Mouse (Mus musculus) cerebellum, adult 9-10 months (tissue): ENCODE results near the gene Apbb1.

ENCODE experiments used
- DNase-seq: peaks from one replicate; pipeline ENCODE4 v3.0.0; 2022

The Apbb1 gene

DNA sequence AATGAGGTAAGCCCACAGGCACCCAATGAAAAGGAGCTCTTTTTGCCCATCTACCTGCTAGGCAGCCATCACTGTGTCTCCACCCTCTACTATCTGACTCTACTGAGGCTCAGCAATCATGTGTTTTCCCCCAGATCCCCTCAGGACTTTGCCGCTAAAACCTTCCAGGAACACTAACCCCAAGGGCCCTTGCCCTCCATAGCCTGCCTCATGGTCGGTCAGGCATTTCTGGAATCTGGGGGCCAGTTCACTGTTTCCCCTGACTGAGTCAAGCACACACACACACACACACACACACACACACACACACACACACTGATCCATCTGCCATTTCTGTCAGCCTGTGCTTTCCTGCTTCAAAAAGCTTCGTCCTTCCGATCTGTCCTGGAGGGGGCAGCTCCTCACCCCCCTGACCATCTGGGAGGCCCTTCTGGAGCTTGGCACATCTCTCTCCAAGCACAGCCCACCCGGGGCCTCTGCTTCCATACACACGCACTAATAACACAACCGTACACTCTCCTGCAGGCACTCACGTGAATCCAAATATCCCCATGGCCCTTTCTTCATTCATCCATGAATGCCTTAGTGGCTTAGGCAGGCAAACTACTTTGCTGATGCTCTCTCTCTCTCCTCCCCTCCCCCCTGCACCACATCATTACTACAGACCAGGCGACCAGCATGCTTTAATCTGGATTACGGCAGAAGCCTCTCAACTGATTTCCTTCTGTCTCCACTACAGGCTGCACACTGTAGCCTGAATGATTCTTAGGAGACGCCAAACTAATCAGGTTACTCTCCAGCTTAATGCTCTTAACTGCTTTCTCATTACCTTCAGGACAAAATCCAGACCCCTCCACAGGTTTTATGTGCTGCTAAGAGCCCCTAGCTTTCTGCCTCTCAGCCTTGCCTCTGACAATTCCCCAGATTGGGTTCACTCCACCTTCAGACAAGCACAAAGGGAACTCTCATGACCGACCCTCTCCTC, 11.6 kb downstream of the Apbb1 start:
- peak; percentile 96 for DNase-seq

DNA sequence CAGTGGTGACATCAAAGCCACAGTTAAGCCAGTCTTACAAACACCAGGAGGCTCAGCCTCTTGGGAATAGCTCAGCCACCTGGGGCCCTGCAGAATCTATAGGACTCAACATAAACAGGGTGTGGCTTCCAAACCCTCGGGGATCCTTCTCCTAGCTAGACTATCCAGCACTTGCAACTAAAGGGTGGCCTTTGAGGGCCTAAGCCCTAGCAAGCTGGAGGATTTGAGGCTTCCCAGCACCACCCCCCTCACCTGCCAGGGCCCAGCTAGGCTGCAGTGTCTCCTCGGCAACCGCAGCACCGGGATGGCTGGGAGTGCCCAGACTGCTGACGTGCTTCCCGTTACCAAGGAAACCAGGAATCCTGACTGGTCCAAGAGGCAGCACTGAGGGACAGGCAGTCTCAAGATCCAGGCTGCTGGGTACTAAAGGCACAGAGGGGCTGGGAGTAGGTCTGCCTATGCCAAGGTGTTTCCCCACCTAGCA, 12.4 kb downstream of the Apbb1 start:
- peak; percentile 93 for DNase-seq

DNA sequence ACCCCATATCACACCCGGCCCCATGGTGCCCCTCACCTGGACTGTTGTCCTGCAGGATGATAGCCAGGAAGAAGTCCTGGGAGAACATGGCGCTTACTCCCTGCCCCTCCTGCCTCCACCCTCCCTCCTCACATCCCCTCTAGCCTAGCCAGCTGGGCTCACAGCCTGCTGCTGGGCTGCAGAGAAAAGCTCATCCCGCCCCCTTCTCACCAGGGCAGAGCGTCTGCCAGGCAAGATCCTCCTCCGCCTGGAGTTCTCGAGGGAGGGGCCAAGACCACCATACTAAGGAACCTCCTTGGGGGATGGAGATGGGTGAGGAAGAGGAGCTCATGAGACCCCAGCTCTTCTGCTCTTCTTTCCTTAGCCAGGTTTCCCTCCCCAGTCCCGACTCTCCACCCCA, 12.9 kb downstream of the Apbb1 start:
- DNase-seq: peak; percentile 78

DNA sequence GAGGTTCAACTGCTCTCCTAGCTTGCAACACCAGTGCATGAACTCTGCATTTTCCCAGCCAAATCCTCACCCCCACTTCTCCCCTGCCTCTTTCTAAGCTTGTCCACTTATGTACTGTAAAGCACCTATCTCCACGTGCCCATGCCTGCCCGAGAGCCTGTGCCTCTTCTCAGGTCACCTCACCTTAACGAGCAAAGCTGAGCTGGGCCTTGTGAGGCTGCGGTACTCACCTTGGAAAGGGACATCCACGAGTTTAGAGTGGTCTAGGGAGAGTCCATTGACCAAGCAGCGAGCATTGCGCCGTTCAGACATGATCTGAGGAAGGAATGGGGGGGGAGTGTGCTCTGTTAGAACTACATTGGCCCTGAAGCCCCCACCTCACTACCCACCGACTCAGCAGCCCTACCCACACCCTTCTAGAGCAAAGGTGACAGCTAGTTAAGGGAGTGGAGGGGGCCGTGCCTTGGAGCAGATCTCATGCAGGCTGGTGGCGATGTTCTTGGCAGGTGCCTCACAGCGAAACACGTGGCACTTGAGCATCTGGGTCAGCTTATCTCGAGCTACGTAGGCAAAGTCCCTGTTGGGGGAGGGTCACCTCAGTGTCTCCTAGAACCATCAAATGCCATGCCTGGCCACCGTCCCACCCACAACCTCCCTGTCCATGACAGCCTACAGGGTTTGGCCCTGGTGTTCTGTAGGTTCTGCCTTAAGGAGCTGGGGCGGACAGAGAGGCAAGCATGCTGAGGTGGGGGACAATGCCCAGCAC, 16.2 kb downstream of the Apbb1 start:
- DNase-seq: peak; percentile 62

DNA sequence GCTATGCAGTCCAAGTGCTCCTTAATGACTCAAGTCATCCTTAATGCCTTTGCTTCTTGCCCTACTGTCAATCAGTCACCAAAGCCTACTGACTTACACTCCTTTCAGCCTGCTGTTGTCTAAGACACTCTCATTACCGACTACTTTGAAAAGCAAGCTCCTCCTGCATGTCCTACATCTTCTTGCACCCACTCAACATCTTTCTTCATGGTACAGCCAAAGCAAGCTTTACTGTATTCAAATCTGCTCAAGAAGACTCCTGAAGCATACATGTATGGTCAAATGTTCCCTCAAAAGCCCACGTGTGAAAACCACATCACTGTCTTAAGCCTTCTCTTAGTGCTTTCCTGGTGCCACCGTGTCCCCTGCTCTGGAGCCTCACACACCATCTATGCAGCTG, 18.1 kb downstream of the Apbb1 start:
- DNase-seq: peak; percentile 19

DNA sequence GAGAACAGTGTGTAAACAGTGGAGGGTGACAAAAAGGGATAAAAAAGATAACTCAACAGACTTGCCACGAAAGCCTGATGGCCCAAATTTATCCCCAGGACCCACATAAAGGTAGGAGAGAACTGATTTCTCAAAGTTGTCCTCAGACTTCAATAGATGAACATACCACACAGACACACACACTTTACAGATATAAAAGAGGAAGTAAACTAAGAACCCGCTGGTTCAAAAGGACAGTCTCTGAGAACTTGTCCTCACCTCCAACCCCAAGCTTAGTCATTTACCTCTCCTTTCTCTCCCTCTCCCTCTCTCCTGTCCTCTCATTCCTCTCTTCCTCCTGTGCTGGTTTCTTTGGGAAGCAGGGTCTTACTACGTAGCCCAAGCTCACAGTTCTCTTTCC, 19.1 kb downstream of the Apbb1 start:
- DNase-seq: no peak

DNA sequence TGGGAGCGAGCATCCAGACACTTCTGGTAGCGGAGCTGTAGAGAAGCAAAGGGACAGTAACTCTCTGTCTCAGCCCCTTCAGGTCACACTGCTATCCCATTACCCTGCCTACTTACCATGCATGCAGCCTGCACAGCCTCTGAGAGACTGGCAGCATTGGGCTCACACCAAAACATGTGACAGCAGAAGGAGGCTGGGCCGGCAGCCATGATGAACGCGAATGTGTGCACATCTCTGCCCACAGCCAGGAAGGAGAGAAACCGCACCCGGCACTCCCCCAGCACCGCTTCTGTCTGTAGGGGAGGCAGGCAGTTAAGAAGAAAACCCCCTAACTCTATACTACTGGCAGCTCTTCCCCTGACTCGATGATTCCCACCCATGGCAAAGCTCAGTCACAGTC, 22.4 kb downstream of the Apbb1 start:
- DNase-seq: peak; percentile 44

DNA sequence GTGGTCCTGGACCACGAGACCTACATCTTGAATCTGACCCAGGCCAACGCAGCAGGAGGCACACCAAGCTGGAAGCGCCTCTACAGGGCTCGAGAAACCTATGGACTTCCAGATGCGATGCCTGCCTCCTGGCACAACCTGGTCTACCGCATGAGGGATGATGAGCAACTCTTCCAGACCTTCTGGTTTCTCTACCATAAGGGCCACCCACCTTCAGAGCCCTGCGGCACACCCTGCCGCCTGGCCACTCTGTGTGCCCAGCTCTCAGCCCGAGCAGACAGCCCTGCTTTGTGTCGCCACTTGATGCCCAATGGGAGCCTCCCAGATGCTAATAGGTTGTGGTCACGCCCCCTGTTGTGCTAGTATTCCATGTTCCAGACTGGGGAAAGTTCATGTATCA, 23.8 kb downstream of the Apbb1 start:
- DNase-seq: peak; percentile 61

DNA sequence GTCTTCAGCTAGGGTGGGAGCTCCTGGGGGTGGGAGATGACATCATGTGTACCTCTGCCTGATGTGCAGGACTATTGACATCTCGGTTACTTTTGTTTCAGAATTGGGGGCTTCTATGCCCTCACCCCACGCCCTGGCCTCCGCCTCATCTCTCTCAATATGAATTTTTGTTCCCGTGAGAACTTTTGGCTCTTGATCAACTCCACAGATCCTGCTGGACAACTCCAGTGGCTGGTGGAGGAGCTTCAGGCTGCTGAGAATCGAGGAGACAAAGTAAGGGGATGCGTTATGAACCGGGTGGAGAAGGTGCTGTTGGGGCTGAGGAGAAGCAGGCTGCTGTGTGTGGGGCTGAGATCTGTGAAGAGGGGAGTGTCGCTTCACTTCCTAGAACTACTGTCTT, 25.0 kb downstream of the Apbb1 start:
- DNase-seq: peak; percentile 65

DNA sequence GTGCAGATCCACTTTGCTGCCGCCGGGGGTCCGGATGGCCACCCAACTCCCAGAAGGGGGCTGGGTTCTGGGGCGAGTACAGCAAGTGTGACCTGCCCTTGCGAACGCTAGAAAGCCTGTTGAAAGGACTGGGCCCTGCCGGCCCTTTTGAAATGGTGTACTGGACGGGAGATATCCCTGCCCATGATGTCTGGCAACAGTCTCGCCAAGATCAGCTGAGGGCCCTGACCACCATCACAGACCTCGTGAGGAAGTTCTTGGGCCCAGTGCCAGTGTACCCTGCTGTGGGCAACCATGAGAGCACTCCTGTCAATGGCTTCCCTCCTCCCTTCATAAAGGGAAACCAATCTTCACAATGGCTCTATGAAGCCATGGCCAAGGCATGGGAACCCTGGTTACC, 25.9 kb downstream of the Apbb1 start:
- peak; percentile 76 for DNase-seq

DNA sequence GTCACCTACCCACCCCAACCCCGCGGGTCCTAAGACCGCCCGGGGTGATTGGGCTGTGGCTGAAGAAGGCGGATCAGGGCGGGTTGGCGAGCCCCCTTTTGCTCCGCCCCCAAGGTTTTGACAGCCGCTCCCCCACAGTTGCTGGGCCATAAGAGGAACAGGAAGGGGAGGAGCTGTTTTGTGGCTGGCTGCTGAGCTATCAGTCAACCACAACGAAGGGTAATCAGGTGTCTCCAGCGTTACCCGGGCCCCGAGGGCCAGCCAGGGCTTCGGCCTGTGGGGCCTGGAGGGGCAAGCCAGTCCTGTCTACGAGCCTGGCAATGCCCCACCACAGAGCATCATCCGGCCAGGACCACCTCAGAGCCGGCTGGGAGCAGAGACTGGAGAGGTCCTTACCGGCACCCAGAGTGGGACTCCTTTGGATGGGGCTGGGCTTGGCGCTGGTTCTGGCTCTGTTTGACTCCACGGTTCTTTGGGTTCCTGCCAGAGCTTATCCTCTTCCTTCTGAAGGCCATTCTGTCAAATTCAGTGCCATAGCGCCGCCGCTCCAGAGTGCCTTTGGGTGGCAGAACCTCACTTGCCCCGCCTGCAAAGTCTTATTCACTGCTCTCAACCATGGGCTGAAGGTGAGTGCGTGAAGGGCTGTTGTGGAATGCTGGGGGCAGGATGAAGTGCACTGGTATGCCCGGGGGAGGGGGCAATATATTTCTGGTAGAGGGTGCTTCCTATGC, 27.1 kb downstream of the Apbb1 start, which contains the start of gene Smpd1:
Gene Smpd1, plus strand, starts transcription at position 149 of the 731 bp plus-strand sequence.
- peak; percentile 96 for DNase-seq

DNA sequence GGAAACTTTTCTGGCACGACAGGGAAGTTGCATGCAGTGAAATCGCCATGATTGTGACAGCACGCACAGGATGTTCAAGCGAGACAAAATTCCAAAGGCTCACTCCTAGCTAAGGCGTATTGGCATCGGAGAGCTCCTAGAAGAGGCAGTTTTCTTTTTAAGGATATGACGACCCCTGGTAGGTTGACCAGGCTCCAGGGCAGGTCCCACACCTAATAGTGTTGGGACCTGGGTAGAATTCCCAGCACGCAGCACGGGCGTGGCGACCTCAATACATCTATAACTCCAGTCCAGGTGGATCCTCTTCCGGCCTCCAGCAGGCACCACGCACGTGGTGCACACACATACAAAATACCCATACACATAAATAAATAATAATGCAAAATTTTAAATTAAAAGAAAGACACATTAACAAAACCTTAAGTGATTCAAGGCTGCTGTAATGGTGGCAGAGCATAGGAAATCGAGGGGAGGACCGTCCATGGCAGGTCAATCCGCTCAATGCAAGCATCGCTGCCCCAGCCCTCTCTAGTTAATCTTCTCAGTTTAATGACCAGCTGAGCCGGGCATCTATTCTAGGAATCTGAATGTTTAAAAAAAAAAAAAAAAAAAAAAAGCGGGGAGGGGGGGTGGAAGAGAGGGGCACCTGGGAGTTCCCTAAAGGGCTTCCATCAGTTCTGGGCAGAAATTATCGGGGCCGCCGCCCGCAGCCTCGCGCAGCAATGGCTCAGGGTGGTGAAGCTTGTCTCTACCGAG, 27.8 kb downstream of the Apbb1 start:
- DNase-seq: no peak

DNA sequence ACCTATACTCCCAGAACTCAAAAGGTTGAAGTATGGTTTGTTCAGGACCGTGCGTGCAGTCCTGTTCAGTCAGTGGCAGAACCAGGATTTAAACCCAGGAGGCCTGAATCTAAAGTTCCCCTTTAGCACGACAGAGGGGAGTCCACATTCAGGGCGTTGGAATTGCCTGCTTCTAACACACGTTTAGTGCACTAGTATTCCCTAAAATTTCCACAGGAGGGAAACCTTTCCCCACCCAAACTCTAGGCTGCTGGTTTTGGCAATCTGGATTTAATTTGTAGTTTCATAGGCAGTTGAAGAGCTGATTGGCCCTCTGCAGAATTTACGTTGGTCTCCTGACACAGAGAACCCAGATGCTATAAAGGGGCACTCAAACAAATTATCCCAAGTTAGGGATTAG, 32.4 kb downstream of the Apbb1 start:
- peak; percentile 83 for DNase-seq

DNA sequence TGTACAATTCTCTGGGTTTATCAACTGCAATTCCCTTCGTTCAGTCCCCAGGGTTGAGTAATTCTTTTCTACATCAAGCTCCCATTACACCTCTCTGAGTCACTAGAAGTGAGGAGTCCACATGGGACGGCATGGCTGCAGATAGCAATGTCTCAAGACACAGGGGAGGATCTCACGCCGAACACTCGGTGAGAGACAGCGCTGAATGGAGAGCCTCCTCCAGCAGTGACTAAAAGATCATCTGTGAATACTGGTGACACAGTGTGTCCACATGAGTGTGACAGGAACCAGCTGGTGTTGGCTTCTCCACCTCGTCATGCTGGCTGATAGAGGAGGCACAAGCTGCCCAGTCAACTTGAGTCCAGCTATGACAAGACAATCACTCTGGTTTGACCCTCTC, 33.5 kb downstream of the Apbb1 start:
- no peak for DNase-seq

DNA sequence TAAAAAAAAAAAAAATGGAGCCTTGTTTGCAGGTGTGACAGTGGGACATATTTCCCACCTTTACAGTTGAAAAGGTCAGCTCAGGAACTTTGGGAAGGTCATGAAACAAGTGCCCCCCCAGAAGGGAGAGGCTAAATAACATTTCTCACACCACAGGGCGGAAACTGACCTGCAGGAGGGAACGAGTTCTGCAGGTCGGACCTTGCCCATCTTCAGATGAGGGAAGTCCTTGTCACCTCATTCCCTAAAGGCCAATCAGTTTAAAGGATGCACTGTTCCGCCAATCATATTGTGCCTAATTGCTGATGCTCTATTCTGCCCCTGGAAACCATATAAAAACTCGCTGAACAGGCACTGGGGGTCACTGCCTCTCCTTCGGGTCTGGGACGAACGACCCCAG, 35.5 kb downstream of the Apbb1 start:
- no peak for DNase-seq

DNA sequence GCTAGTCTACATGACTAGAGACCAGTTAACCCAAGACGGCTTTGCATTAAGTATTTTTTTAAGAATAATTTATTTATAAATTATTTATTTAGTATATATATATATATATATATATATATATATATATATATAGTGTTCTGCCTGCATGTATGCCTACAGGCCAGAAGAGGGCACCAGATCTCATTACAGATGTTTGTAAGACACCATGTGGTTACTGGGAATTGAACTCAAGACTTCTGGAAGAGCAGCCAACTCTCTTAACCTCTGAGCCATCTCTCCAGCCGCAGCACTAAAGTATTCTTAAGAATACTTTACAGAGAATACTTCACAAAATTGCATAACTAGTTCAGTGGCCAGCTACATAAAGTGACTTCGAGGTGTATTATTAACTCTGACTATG, 47.3 kb downstream of the Apbb1 start:
- DNase-seq: no peak

DNA sequence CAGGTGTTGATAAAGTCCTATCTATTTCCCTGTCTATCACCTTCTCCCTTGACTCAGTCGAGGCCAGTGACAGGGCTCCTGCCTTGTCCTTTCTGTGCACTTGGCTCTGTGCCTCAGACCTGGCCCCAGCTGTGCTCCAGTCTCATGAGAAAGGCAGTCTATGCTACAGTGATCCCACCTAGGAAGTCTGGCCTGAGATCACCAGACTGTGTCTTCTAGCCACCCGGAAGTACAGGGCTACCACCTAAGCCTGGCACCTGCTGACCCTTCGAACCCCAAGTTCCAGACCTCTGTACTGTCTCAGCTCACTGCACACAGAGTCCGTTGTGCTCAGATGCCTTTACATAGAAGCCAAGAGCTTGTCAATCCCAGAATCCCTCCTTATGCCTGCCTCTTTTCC, 53.4 kb downstream of the Apbb1 start:
- DNase-seq: no peak

DNA sequence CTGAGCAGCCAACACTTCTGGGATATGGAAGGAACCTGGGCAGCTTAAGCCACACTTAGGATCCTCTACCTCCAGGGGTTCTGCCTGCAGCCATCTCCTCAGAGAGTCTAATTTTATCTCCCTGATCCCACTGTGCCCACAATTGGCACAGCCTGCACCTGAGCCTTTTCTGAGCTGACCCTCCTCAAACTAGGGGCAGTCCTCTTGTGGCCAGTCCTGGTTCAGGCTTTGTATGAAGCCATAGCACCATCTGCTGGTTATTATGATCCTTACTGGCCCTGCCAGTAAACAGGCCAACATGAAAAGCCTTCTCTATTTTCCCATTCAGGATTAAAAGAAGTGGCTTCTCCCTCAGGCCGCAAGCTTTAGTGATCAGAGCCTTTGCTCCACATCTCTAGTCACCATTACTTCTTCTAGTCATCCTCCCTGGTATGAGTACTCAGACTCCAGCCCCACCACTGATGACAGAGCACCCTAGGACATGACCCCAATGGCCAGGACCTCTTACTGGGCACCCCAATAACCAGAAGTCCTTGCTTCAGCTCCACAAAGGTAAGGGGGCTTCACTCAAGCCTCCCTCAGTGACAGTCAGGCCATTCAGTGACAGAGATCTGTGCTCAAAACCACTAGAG, 54.0 kb downstream of the Apbb1 start:
- peak; percentile 46 for DNase-seq

DNA sequence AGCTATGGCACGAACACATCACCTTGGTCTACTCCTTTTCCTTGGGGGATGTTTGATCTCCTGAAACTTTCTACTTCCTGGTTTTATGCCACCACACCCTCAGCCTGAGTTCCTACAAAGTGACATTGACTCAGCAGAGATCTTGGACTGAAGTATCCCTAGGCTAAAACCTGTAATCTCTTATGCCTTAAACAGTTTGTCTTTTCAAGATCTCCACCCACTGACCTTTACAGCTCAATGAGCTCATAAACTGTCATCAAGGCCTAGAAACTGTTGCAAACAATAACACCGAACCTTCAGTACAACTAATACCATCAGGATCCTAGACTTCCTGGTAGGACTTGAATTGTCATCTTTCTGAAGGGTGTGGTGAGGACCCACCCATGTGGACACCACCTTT, 57.2 kb downstream of the Apbb1 start:
- DNase-seq: no peak

DNA sequence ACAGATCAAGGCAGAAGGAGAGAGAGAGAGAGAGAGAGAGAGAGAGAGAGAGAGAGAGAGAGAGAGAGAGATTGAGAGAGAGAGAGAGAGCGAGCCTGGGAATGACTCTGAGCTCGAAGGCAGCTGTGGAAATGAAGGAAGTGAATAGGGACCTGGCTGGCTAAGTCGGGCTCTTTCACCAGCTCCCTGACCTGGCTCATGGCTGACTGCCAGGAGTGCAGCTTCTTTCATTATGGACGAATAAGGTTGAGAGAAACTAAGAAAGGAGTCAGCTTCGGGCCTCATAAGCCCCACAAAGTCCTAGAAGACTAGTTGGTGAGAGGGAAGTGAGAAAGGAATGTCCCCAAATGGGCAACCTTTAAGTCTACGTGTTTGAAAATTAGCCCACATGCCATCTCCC, 61.3 kb downstream of the Apbb1 start:
- no peak for DNase-seq

DNA sequence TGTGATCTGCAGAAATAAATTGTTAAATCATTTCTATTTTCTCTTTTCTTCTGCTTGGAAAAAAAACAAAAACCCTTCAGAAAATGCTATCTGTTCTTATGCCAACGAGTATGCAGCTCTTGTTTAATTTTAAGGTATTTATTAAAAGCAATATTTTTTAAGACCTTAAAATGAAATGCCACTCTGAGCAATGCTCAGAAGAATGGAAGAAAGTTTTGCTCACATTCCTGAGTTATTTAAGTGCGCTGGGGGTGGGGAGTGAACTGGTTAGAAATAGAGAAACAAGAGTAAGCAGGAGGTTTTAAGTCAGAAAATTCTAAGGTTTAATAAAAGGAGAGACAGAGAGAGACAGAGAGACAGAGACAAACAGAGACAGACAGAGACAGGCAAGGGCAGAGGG, 61.7 kb downstream of the Apbb1 start:
- no peak for DNase-seq

DNA sequence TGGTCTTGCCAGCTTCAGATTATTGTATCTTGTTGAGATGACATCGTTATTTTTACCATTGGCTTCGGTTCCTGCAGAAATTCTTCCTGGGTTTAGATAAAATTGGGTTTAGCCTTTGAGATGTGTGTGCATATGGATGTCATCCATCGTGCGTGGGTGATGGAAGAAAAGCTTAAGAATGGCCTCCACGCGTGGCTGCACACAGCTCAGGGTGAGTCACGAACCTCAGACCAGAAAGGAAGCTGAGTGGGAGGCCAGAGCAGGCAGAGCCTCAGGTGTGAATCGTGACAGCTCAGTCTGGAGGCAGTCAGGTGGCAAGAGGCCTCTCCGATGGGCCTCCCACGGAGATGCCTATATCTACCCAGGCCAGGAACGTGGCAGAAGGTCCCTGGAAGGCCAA, 62.1 kb downstream of the Apbb1 start:
- DNase-seq: peak; percentile 39
